10 mouse cellular contexts compared by ENCODE assay signal in the genomic region with DNA sequence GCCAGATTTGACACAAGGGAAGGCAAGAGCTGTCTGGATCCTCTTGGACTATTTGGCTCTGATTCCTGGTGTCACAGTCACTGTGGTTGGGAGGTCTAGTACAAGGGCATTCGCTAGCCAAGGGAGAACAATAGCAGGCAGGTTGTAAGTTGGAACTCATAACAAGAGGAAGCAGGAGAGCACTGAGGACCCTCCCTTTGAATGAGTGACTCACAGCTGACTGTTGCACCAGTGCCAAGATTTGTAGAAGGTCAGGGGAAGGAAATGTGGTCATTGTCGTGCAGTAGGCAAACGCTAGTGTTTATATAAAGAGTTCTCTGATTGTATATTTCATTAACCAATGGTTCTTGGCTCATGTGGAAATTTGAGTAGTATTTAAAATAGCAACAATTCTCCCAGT.
A peak's percentile ranks its signal among the peaks of the same experiment; 100 is the strongest.
DNase-seq lines count a peak whose midpoint lies in the region; ATAC-seq lines count a peak whose summit lies in the region.
"Had no signal": no experiment of that assay in that cellular context is flagged by ENCODE, and none has a peak within 500 bp of the region (broad histone marks: within the 10 kb centered on the region; RNA-seq: fewer than 3 reads in every experiment).

No protein-coding gene starts in this region.

- ATAC-seq in lung, embryonic 15.5 days (ENCODE audit: borderline replicate concordance, extremely low read depth, low FRiP score, low TSS enrichment) = peak; percentile 81
- ATAC-seq: midbrain, embryonic 13.5 days had no signal

- H3K9ac ChIP-seq in lung, embryonic 15.5 days = no peak overlapping the region
- H3K9ac ChIP-seq: limb, embryonic 12.5 days; midbrain, embryonic 13.5 days had no signal

- no peak overlapping the region for H3K4me3 ChIP-seq in lung, embryonic 15.5 days
- H3K4me3 ChIP-seq: limb, embryonic 12.5 days; midbrain, embryonic 13.5 days had no signal

- no peaks in the 10 kb centered on the region for H3K36me3 ChIP-seq in lung, embryonic 15.5 days
- H3K36me3 ChIP-seq: limb, embryonic 12.5 days; midbrain, embryonic 13.5 days had no signal

- H3K27me3 ChIP-seq in lung, embryonic 15.5 days = no peaks in the 10 kb centered on the region
- H3K27me3 ChIP-seq: limb, embryonic 12.5 days; midbrain, embryonic 13.5 days had no signal

- H3K4me1 ChIP-seq in lung, embryonic 15.5 days = no peaks in the 10 kb centered on the region
- H3K4me1 ChIP-seq: limb, embryonic 12.5 days; midbrain, embryonic 13.5 days had no signal

- H3K27ac ChIP-seq in lung, embryonic 15.5 days = peak overlapping the region; percentile 48
- H3K27ac ChIP-seq: limb, embryonic 12.5 days; midbrain, embryonic 13.5 days had no signal

- no peaks in the 10 kb centered on the region for H3K9me3 ChIP-seq in lung, embryonic 15.5 days
- H3K9me3 ChIP-seq: midbrain, embryonic 13.5 days had no signal

- H3K4me2 ChIP-seq in lung, embryonic 15.5 days = no peak overlapping the region
- H3K4me2 ChIP-seq: limb, embryonic 12.5 days; midbrain, embryonic 13.5 days had no signal

- peak; percentile 63 for DNase-seq in adrenal gland, adult 2 months
- DNase-seq in adrenal gland, postnatal 4 days (ENCODE audit: low spot score in 2 of 2) = no peak
- DNase-seq in ovary, adult 18-20 months (ENCODE audit: low spot score) = peak; percentile 9
- no peak for DNase-seq in ovary, postnatal 10 days (ENCODE audit: low spot score)
- no peak for DNase-seq in retina, postnatal 1 day
- no peak for DNase-seq in urinary bladder, postnatal 14 days (ENCODE audit: low spot score)
- DNase-seq in layer of hippocampus, postnatal 14 days (ENCODE audit: low spot score in 2 of 2) = no peak

- 29% methylated on average over 3 of the region's 3 CpGs for WGBS in lung, embryonic 15.5 days

Comparison
In these comparisons a context has a peak if more than half of its experiments do, and no peak if none do; other contexts are left out.
1. DNase-seq: peak in adrenal gland, adult 2 months (single experiment) and ovary, adult 18-20 months (single experiment); none in adrenal gland, postnatal 4 days (0 of 2), ovary, postnatal 10 days (single experiment), retina, postnatal 1 day (single experiment), urinary bladder, postnatal 14 days (single experiment) and layer of hippocampus, postnatal 14 days (0 of 2).